Mouse (Mus musculus): ENCODE results near the gene Txnrd2. TPM values are rescaled to one million over a fixed set of nuclear protein-coding genes. Genes with fewer than 3 reads are reported as not detected.

Gene Txnrd2
- polyA plus RNA-seq, 1 experiment from 2014 or later: 26.1 TPM

GRCm38 (mm10) chr16:18394777-18395619, 31.2 kb upstream of the Txnrd2 start:
- H3K36me3 ChIP-seq: peaks cover 37% of the 10 kb centered on the region
- ATAC-seq (ENCODE audit: insufficient number of reproducible peaks, insufficient read depth, low FRiP score, low TSS enrichment, low read depth): no peak
- H3K4me2 ChIP-seq: peak overlapping the region; percentile 21; the same call in 1 of the 2 replicates
- 33% methylated on average over 11 of the region's 11 CpGs for WGBS
- H3K9ac ChIP-seq (replicated peaks): no peak overlapping the region
- no peak overlapping the region for H3K4me3 ChIP-seq (replicated peaks)
- H3K9me3 ChIP-seq: no peaks in the 10 kb centered on the region
- no peaks in the 10 kb centered on the region for H3K27me3 ChIP-seq
- H3K4me1 ChIP-seq (replicated peaks): peaks cover 32% of the 10 kb centered on the region
- H3K27ac ChIP-seq: 0 out of 2 replicates have a peak overlapping the region, but pooled peaks have one; percentile 35

- no peak for ATAC-seq (ENCODE audit: insufficient number of reproducible peaks, insufficient read depth, low FRiP score, low TSS enrichment, low read depth)
- WGBS: 42% methylated on average over 6 of the region's 7 CpGs
- Histone ChIP-seq H3K27ac (no peak overlapping the region), H3K36me3 (peaks cover 44% of the 10 kb centered on the region), H3K4me3 (replicated peaks) (no peak overlapping the region), H3K27me3 (no peaks in the 10 kb centered on the region), H3K9ac (replicated peaks) (no peak overlapping the region), H3K9me3 (no peaks in the 10 kb centered on the region), H3K4me2 (0 out of 2 replicates have a peak overlapping the region, but pooled peaks have one; percentile 21), H3K4me1 (replicated peaks) (peaks cover 37% of the 10 kb centered on the region)
These were observed 30.6 kb upstream of the Txnrd2 start for GRCm38 (mm10) chr16:18395620-18396036.

- Histone ChIP-seq H3K9me3 (no peaks in the 10 kb centered on the region), H3K9ac (replicated peaks) (no peak overlapping the region), H3K36me3 (peaks cover 48% of the 10 kb centered on the region), H3K4me3 (replicated peaks) (no peak overlapping the region), H3K27me3 (no peaks in the 10 kb centered on the region), H3K27ac (no peak overlapping the region), H3K4me2 (no peak overlapping the region), H3K4me1 (replicated peaks) (peaks cover 42% of the 10 kb centered on the region)
- 83% methylated on average over 2 of the region's 2 CpGs for WGBS
- no peak for ATAC-seq (ENCODE audit: insufficient number of reproducible peaks, insufficient read depth, low FRiP score, low TSS enrichment, low read depth)
These were observed 30.0 kb upstream of the Txnrd2 start for GRCm38 (mm10) chr16:18396201-18396600.

GRCm38 (mm10) chr16:18396791-18397621, 29.2 kb upstream of the Txnrd2 start:
- Histone ChIP-seq H3K36me3 (peaks cover 56% of the 10 kb centered on the region), H3K27me3 (no peaks in the 10 kb centered on the region), H3K27ac (no peak overlapping the region), H3K4me2 (no peak overlapping the region), H3K4me3 (replicated peaks) (no peak overlapping the region), H3K4me1 (replicated peaks) (peaks cover 42% of the 10 kb centered on the region), H3K9me3 (no peaks in the 10 kb centered on the region), H3K9ac (replicated peaks) (no peak overlapping the region)
- 95% methylated on average over 27 of the region's 27 CpGs for WGBS
- no peak for ATAC-seq (ENCODE audit: insufficient number of reproducible peaks, insufficient read depth, low FRiP score, low TSS enrichment, low read depth)

GRCm38 (mm10) chr16:18400028-18400427, 26.2 kb upstream of the Txnrd2 start:
- no peak overlapping the region for H3K4me2 ChIP-seq
- H3K4me1 ChIP-seq (replicated peaks): peaks cover 25% of the 10 kb centered on the region
- no peak overlapping the region for H3K4me3 ChIP-seq (replicated peaks)
- WGBS: 76% methylated on average over 9 of the region's 9 CpGs
- H3K9ac ChIP-seq (replicated peaks): no peak overlapping the region
- H3K27ac ChIP-seq: no peak overlapping the region
- no peak for ATAC-seq (ENCODE audit: insufficient number of reproducible peaks, insufficient read depth, low FRiP score, low TSS enrichment, low read depth)
- no peaks in the 10 kb centered on the region for H3K27me3 ChIP-seq
- no peaks in the 10 kb centered on the region for H3K9me3 ChIP-seq
- H3K36me3 ChIP-seq: peaks cover 87% of the 10 kb centered on the region

- Histone ChIP-seq H3K27me3 (no peaks in the 10 kb centered on the region), H3K9ac (replicated peaks) (0 out of 2 replicates have a peak overlapping the region, but pooled peaks have one; percentile 19), H3K36me3 (peaks cover 93% of the 10 kb centered on the region), H3K4me2 (no peak overlapping the region), H3K9me3 (no peaks in the 10 kb centered on the region), H3K4me1 (replicated peaks) (peaks cover 19% of the 10 kb centered on the region), H3K4me3 (replicated peaks) (no peak overlapping the region), H3K27ac (no peak overlapping the region)
- peak; percentile 48; the same call in 1 of the 2 replicates for ATAC-seq (ENCODE audit: insufficient number of reproducible peaks, insufficient read depth, low FRiP score, low TSS enrichment, low read depth)
- 49% methylated on average over 7 of the region's 7 CpGs for WGBS
These were observed 25.5 kb upstream of the Txnrd2 start for GRCm38 (mm10) chr16:18400472-18401216.

GRCm38 (mm10) chr16:18403285-18403684, 22.9 kb upstream of the Txnrd2 start:
- H3K9ac ChIP-seq (replicated peaks): no peak overlapping the region
- no peaks in the 10 kb centered on the region for H3K9me3 ChIP-seq
- peaks cover 10% of the 10 kb centered on the region for H3K4me1 ChIP-seq (replicated peaks)
- no peaks in the 10 kb centered on the region for H3K27me3 ChIP-seq
- peaks cover 93% of the 10 kb centered on the region for H3K36me3 ChIP-seq
- 90% methylated on average over 12 of the region's 12 CpGs for WGBS
- no peak overlapping the region for H3K27ac ChIP-seq
- no peak overlapping the region for H3K4me2 ChIP-seq
- no peak overlapping the region for H3K4me3 ChIP-seq (replicated peaks)
- ATAC-seq (ENCODE audit: insufficient number of reproducible peaks, insufficient read depth, low FRiP score, low TSS enrichment, low read depth): no peak

- Histone ChIP-seq H3K36me3 (peaks cover 93% of the 10 kb centered on the region), H3K9ac (replicated peaks) (no peak overlapping the region), H3K27ac (peak overlapping the region; percentile 51; the same call in 1 of the 2 replicates), H3K9me3 (no peaks in the 10 kb centered on the region), H3K4me1 (replicated peaks) (peaks cover 9% of the 10 kb centered on the region), H3K4me2 (no peak overlapping the region), H3K27me3 (no peaks in the 10 kb centered on the region), H3K4me3 (replicated peaks) (no peak overlapping the region)
- ATAC-seq (ENCODE audit: insufficient number of reproducible peaks, insufficient read depth, low FRiP score, low TSS enrichment, low read depth): no peak
- 85% methylated on average over 13 of the region's 13 CpGs for WGBS
These were observed 20.9 kb upstream of the Txnrd2 start for GRCm38 (mm10) chr16:18405091-18405854.

GRCm38 (mm10) chr16:18405876-18406275, 20.3 kb upstream of the Txnrd2 start:
- Histone ChIP-seq H3K27ac (peak overlapping the region; percentile 51; the same call in 1 of the 2 replicates), H3K4me1 (replicated peaks) (peaks cover 3% of the 10 kb centered on the region), H3K9me3 (no peaks in the 10 kb centered on the region), H3K4me3 (replicated peaks) (no peak overlapping the region), H3K4me2 (no peak overlapping the region), H3K36me3 (peaks cover 93% of the 10 kb centered on the region), H3K9ac (replicated peaks) (no peak overlapping the region), H3K27me3 (no peaks in the 10 kb centered on the region)
- 61% methylated on average over 2 of the region's 2 CpGs for WGBS
- no peak for ATAC-seq (ENCODE audit: insufficient number of reproducible peaks, insufficient read depth, low FRiP score, low TSS enrichment, low read depth)

- no peak overlapping the region for H3K27ac ChIP-seq
- H3K4me2 ChIP-seq: no peak overlapping the region
- 10% methylated on average over 2 of the region's 2 CpGs for WGBS
- no peaks in the 10 kb centered on the region for H3K27me3 ChIP-seq
- ATAC-seq (ENCODE audit: insufficient number of reproducible peaks, insufficient read depth, low FRiP score, low TSS enrichment, low read depth): no peak
- no peak overlapping the region for H3K9ac ChIP-seq (replicated peaks)
- H3K4me3 ChIP-seq (replicated peaks): no peak overlapping the region
- no peaks in the 10 kb centered on the region for H3K9me3 ChIP-seq
- H3K4me1 ChIP-seq (replicated peaks): no peaks in the 10 kb centered on the region
- peaks cover 94% of the 10 kb centered on the region for H3K36me3 ChIP-seq
These were observed 19.9 kb upstream of the Txnrd2 start for GRCm38 (mm10) chr16:18406293-18406692.

Measured in limb, embryonic 12.5 days (tissue).